Mouse (Mus musculus) neural tube, embryonic 14.5 days (tissue): ENCODE measurements around the gene Gm9913. TPM values are rescaled to one million over a fixed set of nuclear protein-coding genes. Genes with fewer than 3 reads are reported as not detected.

ENCODE experiments used
- ATAC-seq: fragments of 200-750 bp; cut with Nextera tagmentation; 2 replicates; pipeline ENCODE4 v1.8.0; 2017; ENCODE audit warnings: low read depth, mild to moderate bottlenecking, moderate TSS enrichment, moderate library complexity
- H3K27ac ChIP-seq: fragments of 300-500 bp; sonication (generic); 2 replicates; pipeline ENCODE4 v1.5.1; 2014; ENCODE audit warnings: low read depth, mild to moderate bottlenecking, control low read depth, low read length, moderate library complexity, mixed read lengths
- H3K27me3 ChIP-seq: fragments of 300-500 bp; sonication (generic); 2 replicates; pipeline ENCODE4 v1.6.1; 2014; ENCODE audit warnings: low read length; ENCODE audit not compliant: control insufficient read depth, insufficient read depth
- H3K36me3 ChIP-seq: fragments of 300-500 bp; sonication (generic); 2 replicates; pipeline ENCODE4 v1.6.1; 2014; ENCODE audit warnings: low read length, mixed read lengths; ENCODE audit not compliant: control insufficient read depth, insufficient read depth
- H3K4me1 ChIP-seq: fragments of 300-500 bp; sonication (generic); 2 replicates; pipeline ENCODE4 v1.6.1; 2014; ENCODE audit warnings: low read length; ENCODE audit not compliant: control insufficient read depth, insufficient read depth
- H3K4me2 ChIP-seq: fragments of 300-500 bp; sonication (generic); 2 replicates; pipeline ENCODE4 v1.6.1; 2014; ENCODE audit warnings: mild to moderate bottlenecking, low read depth, low read length, control low read depth
- H3K4me3 ChIP-seq: fragments of 300-500 bp; sonication (generic); 2 replicates; pipeline ENCODE4 v1.5.1; 2014; ENCODE audit warnings: low read depth, low read length, control low read depth, mixed read lengths
- H3K9ac ChIP-seq: fragments of 300-500 bp; sonication (generic); replicated peaks from 2 replicates; pipeline ENCODE4 v1.6.1; 2014; ENCODE audit warnings: low read depth, mild to moderate bottlenecking, control low read depth, low read length, mixed read lengths
- H3K9me3 ChIP-seq: fragments of 300-500 bp; sonication (generic); 2 replicates; pipeline ENCODE4 v1.6.1; 2016; ENCODE audit warnings: low read length; ENCODE audit not compliant: control insufficient read depth
- WGBS: fragments of 180-500 bp; shearing (Covaris S2); extraction: QIAGEN DNeasy Blood & Tissue Kit; methylation state at CpG from one replicate; pipeline ENCODE4 v1.1.7; 2014; 5-methylcytosine and 5-hydroxymethylcytosine counted together
- polyA plus RNA-seq: library from polyadenylated mRNA; unstranded; fragments of >200 nt; fragmentation: Nextera tagmentation; extraction: Ambion mirVana; gene quantifications from 2 replicates; pipeline ENCODE4 v1.2.1, GENCODE M21; 2014

The Gm9913 gene
- polyA plus RNA-seq, 1 experiment from 2014 or later, result 0.11 TPM

GRCm38 (mm10) chr2:125492050-125492900, 12.6 kb upstream of the Gm9913 start:
- Histone ChIP-seq H3K27ac (no peak overlapping the region), H3K4me1 (no peaks in the 10 kb centered on the region), H3K9me3 (no peaks in the 10 kb centered on the region), H3K9ac (no peak overlapping the region), H3K4me2 (no peak overlapping the region), H3K36me3 (no peaks in the 10 kb centered on the region), H3K27me3 (no peaks in the 10 kb centered on the region), H3K4me3 (no peak overlapping the region)
- WGBS, result 60% methylated on average over 15 of the region's 15 CpGs
- ATAC-seq, result no peak

- H3K36me3 ChIP-seq, result no peaks in the 10 kb centered on the region
- H3K9ac ChIP-seq, result no peak overlapping the region
- H3K4me1 ChIP-seq, result no peaks in the 10 kb centered on the region
- no peak overlapping the region for H3K4me3 ChIP-seq
- H3K27ac ChIP-seq, result no peak overlapping the region
- WGBS, result 98% methylated on average over 2 of the region's 2 CpGs
- H3K4me2 ChIP-seq, result no peak overlapping the region
- no peak for ATAC-seq
- no peaks in the 10 kb centered on the region for H3K9me3 ChIP-seq
- H3K27me3 ChIP-seq, result no peaks in the 10 kb centered on the region
Measured at GRCm38 (mm10) chr2:125494291-125494690, 10.6 kb upstream of the Gm9913 start.

GRCm38 (mm10) chr2:125494831-125495812, 9.8 kb upstream of the Gm9913 start:
- Histone ChIP-seq H3K27ac (no peak overlapping the region), H3K9ac (no peak overlapping the region), H3K9me3 (no peaks in the 10 kb centered on the region), H3K27me3 (no peaks in the 10 kb centered on the region), H3K36me3 (no peaks in the 10 kb centered on the region), H3K4me1 (no peaks in the 10 kb centered on the region), H3K4me3 (no peak overlapping the region), H3K4me2 (no peak overlapping the region)
- ATAC-seq, result no peak
- WGBS, result 93% methylated on average over 20 of the region's 20 CpGs

GRCm38 (mm10) chr2:125496696-125497095, 8.2 kb upstream of the Gm9913 start:
- H3K9me3 ChIP-seq, result no peaks in the 10 kb centered on the region
- no peak for ATAC-seq
- 92% methylated on average over 5 of the region's 5 CpGs for WGBS
- no peaks in the 10 kb centered on the region for H3K4me1 ChIP-seq
- no peaks in the 10 kb centered on the region for H3K36me3 ChIP-seq
- no peaks in the 10 kb centered on the region for H3K27me3 ChIP-seq
- no peak overlapping the region for H3K4me3 ChIP-seq
- no peak overlapping the region for H3K9ac ChIP-seq
- H3K4me2 ChIP-seq, result no peak overlapping the region
- H3K27ac ChIP-seq, result no peak overlapping the region

- 92% methylated on average over 7 of the region's 7 CpGs for WGBS
Measured at GRCm38 (mm10) chr2:125498216-125498615, 6.7 kb upstream of the Gm9913 start.

GRCm38 (mm10) chr2:125501526-125501925, 3.4 kb upstream of the Gm9913 start:
- Histone ChIP-seq H3K4me2 (no peak overlapping the region), H3K27ac (no peak overlapping the region), H3K9me3 (no peaks in the 10 kb centered on the region), H3K9ac (no peak overlapping the region), H3K4me1 (peaks cover 5% of the 10 kb centered on the region; the same call in 1 of the 2 replicates), H3K27me3 (no peaks in the 10 kb centered on the region), H3K4me3 (no peak overlapping the region), H3K36me3 (no peaks in the 10 kb centered on the region)
- ATAC-seq, result no peak

More at GRCm38 (mm10) chr2:125498216-125498615, 6.7 kb upstream of the Gm9913 start:
- no peaks in the 10 kb centered on the region for H3K4me1 ChIP-seq
- no peak overlapping the region for H3K4me3 ChIP-seq
- no peak overlapping the region for H3K9ac ChIP-seq
- no peaks in the 10 kb centered on the region for H3K9me3 ChIP-seq
- no peak overlapping the region for H3K27ac ChIP-seq
- H3K36me3 ChIP-seq, result no peaks in the 10 kb centered on the region
- H3K4me2 ChIP-seq, result no peak overlapping the region
- no peaks in the 10 kb centered on the region for H3K27me3 ChIP-seq
- no peak for ATAC-seq

GRCm38 (mm10) chr2:125505746-125506315, 942 bp downstream of the Gm9913 start:
- peak overlapping the region; percentile 90 for H3K4me2 ChIP-seq
- peak overlapping the region; percentile 72 for H3K9ac ChIP-seq
- no peaks in the 10 kb centered on the region for H3K9me3 ChIP-seq
- peaks cover 8% of the 10 kb centered on the region; the same call in 1 of the 2 replicates for H3K4me1 ChIP-seq
- H3K27me3 ChIP-seq, result no peaks in the 10 kb centered on the region
- no peaks in the 10 kb centered on the region for H3K36me3 ChIP-seq
- H3K27ac ChIP-seq, result no peak overlapping the region; the same call in none of the 2 replicates
- peak; percentile 85 for ATAC-seq
- H3K4me3 ChIP-seq, result peak overlapping the region; percentile 68
- under 1% methylated on average over 48 of the region's 48 CpGs for WGBS

- no peaks in the 10 kb centered on the region for H3K36me3 ChIP-seq
- H3K4me2 ChIP-seq, result peak overlapping the region; percentile 90
- peak overlapping the region; percentile 68 for H3K4me3 ChIP-seq
- H3K9ac ChIP-seq, result peak overlapping the region; percentile 72
- peak; percentile 89 for ATAC-seq
- no peaks in the 10 kb centered on the region for H3K27me3 ChIP-seq
- H3K9me3 ChIP-seq, result no peaks in the 10 kb centered on the region
- H3K4me1 ChIP-seq, result peaks cover 8% of the 10 kb centered on the region; the same call in 1 of the 2 replicates
- H3K27ac ChIP-seq, result peak overlapping the region; percentile 48; the same call in 1 of the 2 replicates
- WGBS, result 2% methylated on average over 37 of the region's 37 CpGs
Measured at GRCm38 (mm10) chr2:125506316-125507054, 1.6 kb downstream of the Gm9913 start.
